Mouse (Mus musculus): Measurements from ENCODE around the gene Ces3b. TPM values are rescaled to one million over a fixed set of nuclear protein-coding genes. Genes with fewer than 3 reads are reported as not detected.
A peak's percentile ranks its signal among the peaks of the same experiment; 100 is the strongest.
"Not testable (repeated sequence)": the region's sequence is repeated elsewhere in the genome, so short reads cannot be mapped to it uniquely, and the experiment has no call there.

Ces3b gene
- polyA plus RNA-seq (2015; fragmentation: Nextera tagmentation; extraction: Ambion mirVana): 0.14 and 0.16 TPM in 2 replicates

DNA sequence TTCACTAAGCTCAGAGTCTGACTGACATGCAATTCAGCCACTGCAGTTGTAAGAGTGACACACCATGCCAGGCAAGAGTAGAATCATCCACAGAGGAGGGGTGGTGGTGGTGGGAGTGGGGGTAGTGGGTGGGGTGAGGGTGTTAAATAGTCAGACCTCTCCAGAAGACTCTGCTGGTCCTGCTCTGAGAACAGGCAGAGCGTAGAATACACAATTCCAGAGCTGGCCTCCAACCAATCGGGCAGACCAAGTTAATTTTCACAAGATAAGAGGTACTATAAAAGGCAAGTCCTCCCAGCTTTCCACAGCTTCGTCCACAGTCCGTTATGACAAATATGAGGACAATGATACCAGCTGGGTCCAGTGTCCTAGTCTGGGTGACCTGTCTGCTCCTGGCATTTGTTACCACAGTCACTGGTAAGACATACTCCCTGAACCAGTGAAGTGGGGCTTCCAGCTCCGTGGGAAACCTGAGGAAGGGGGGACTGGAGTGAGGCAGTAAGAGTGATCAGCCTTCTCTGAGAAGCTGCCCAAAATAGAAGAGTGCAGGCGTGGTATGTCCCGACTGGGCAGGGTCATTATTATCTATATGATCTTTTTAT lies at the start of gene Ces3b:
TSS of gene Ces3b (plus strand) at position 305 of the 602 bp plus-strand sequence.
- Histone ChIP-seq H3K4me2 (ENCODE audit: low read depth, low read length) (peak within 1 kb of the TSS; percentile 55), H3K9me3 (replicated peaks; ENCODE audit: control insufficient read depth, low read length) (no peaks in the 10 kb centered on the region), H3K27ac (ENCODE audit: low read length) (peak within 1 kb of the TSS; percentile 78), H3K36me3 (ENCODE audit: control insufficient read depth, insufficient read depth) (no peaks in the 10 kb centered on the region), H3K9ac (ENCODE audit: low read length) (peak within 1 kb of the TSS; percentile 25; the same call in 1 of the 2 replicates), H3K4me1 (ENCODE audit: control insufficient read depth, insufficient read depth, low read length) (peaks cover 6% of the 10 kb centered on the region), H3K27me3 (ENCODE audit: control insufficient read depth, insufficient read depth, low read length) (no peaks in the 10 kb centered on the region), H3K4me3 (ENCODE audit: low read length) (peak within 1 kb of the TSS; percentile 14; the same call in 1 of the 2 replicates)
- ATAC-seq (replicated peaks; ENCODE audit: extremely low read depth, insufficient read depth, low FRiP score): peak; percentile 84
- WGBS: 29% methylated on average over 7 of the region's 7 CpGs

DNA sequence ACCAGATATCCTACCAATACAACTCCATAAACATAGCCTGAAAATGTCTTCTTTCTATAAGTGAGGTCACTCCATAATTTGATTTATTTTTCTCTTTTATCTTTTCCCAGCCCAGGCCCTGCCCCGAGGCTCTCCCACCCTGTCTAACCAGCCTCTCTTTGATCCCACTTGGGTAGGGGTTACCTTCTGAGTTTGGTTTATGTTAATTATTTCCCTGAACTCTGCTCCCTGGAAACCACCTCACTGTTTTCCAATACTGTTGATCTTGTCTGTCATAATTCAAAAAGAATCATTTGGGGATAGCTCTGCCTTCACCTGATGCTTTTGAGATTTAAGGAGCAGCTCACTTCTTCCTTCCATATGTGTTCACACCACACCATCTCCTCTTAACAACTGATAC lies 40.0 kb upstream of the Ces3b start:
- H3K27ac ChIP-seq (ENCODE audit: low read length): no peak overlapping the region
- H3K4me1 ChIP-seq (ENCODE audit: control insufficient read depth, insufficient read depth, low read length): no peaks in the 10 kb centered on the region
- no peak for ATAC-seq (replicated peaks; ENCODE audit: extremely low read depth, insufficient read depth, low FRiP score)
- H3K27me3 ChIP-seq (ENCODE audit: control insufficient read depth, insufficient read depth, low read length): no peaks in the 10 kb centered on the region
- no peak overlapping the region for H3K4me3 ChIP-seq (ENCODE audit: low read length)
- 47% methylated on average over 1 of the region's 1 CpGs for WGBS
- H3K9me3 ChIP-seq (replicated peaks; ENCODE audit: control insufficient read depth, low read length): no peaks in the 10 kb centered on the region
- H3K36me3 ChIP-seq (ENCODE audit: control insufficient read depth, insufficient read depth): no peaks in the 10 kb centered on the region
- H3K4me2 ChIP-seq (ENCODE audit: low read depth, low read length): no peak overlapping the region
- H3K9ac ChIP-seq (ENCODE audit: low read length): no peak overlapping the region

DNA sequence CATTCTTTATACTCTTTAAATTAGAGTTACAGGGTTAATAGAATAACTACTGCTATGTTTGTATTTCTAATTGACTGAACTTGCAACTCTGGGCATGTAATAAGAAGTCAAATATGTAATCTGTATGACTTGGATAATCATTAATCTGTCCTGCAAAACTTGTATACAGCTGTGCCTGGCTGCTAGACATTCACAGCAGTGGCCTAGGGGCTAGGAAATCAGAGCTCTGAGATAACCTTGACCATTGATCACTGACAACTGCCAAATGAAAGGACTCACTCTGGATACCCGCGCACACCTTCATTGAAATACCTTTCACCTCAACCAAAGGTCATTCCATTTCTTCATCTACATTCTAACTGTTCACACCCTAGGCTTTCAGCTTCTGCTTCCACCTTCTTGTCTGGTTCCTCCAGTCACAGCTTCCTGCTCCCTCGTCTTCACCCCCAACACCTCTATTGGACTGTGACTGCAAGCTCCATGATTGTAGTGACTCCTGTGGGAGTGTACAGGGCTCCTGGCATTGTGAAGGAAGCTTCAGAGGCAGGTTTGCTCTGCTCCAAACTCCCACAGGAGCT lies 37.6 kb upstream of the Ces3b start:
- no peaks in the 10 kb centered on the region for H3K27me3 ChIP-seq (ENCODE audit: control insufficient read depth, insufficient read depth, low read length)
- H3K4me3 ChIP-seq (ENCODE audit: low read length): no peak overlapping the region
- no peak overlapping the region for H3K27ac ChIP-seq (ENCODE audit: low read length)
- no peaks in the 10 kb centered on the region for H3K36me3 ChIP-seq (ENCODE audit: control insufficient read depth, insufficient read depth)
- ATAC-seq (replicated peaks; ENCODE audit: extremely low read depth, insufficient read depth, low FRiP score): no peak
- no peaks in the 10 kb centered on the region for H3K4me1 ChIP-seq (ENCODE audit: control insufficient read depth, insufficient read depth, low read length)
- 75% methylated on average over 3 of the region's 3 CpGs for WGBS
- no peaks in the 10 kb centered on the region for H3K9me3 ChIP-seq (replicated peaks; ENCODE audit: control insufficient read depth, low read length)
- H3K4me2 ChIP-seq (ENCODE audit: low read depth, low read length): no peak overlapping the region
- no peak overlapping the region for H3K9ac ChIP-seq (ENCODE audit: low read length)

DNA sequence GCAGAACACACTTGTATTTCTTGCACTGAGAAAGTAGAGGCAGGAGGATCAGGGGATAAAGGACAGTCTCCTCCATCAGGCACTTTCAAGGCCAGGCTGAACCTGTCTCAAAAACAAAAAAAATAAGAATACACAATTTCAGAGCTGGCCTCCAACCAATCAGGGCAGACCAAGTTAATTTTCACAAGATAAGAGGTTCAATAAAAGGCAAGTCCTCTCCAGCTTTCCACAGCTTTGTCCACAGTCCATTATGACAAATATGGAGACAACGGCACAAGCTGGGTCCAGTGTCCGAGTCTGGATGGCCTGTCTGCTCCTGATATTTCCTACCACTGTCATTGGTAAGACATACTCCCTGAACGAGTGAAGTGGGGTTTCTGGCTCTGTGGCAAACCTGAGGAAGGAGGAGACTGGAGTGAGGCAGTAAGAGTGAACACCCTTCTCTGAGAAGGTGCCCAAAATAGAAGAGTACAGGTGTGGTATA lies 35.1 kb upstream of the Ces3b start, which contains the start of gene Ces3a:
TSS of gene Ces3a (plus strand) at position 231 of the 484 bp plus-strand sequence.
- no peaks in the 10 kb centered on the region for H3K27me3 ChIP-seq (ENCODE audit: control insufficient read depth, insufficient read depth, low read length)
- 62% methylated on average over 3 of the region's 3 CpGs for WGBS
- H3K4me2 ChIP-seq (ENCODE audit: low read depth, low read length): no peak within 1 kb of the TSS
- H3K4me1 ChIP-seq (ENCODE audit: control insufficient read depth, insufficient read depth, low read length): no peaks in the 10 kb centered on the region
- no peak for ATAC-seq (replicated peaks; ENCODE audit: extremely low read depth, insufficient read depth, low FRiP score)
- no peaks in the 10 kb centered on the region for H3K9me3 ChIP-seq (replicated peaks; ENCODE audit: control insufficient read depth, low read length)
- H3K4me3 ChIP-seq (ENCODE audit: low read length): no peak within 1 kb of the TSS
- H3K27ac ChIP-seq (ENCODE audit: low read length): no peak within 1 kb of the TSS
- H3K36me3 ChIP-seq (ENCODE audit: control insufficient read depth, insufficient read depth): no peaks in the 10 kb centered on the region
- no peak within 1 kb of the TSS for H3K9ac ChIP-seq (ENCODE audit: low read length)

DNA sequence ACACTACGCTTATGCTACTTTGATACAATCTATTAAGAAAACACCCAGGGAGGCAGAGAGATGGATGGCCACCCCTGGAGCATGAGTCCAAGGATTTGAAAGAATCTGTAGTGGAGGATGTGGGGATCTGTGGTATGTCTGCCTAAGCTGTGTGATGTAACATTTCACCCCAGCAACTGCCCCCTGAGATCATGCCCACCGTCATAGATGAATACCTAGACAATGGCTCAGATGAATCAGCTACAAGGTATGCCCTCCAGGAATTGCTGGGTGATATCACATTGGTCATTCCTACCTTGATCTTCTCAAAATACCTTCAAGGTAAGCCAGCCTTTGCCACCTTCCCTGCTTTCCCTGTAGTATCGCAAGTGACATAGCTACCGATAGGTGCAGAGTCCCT lies 27.3 kb upstream of the Ces3b start:
- H3K36me3 ChIP-seq (ENCODE audit: control insufficient read depth, insufficient read depth): no peaks in the 10 kb centered on the region
- no peaks in the 10 kb centered on the region for H3K27me3 ChIP-seq (ENCODE audit: control insufficient read depth, insufficient read depth, low read length)
- no peaks in the 10 kb centered on the region for H3K4me1 ChIP-seq (ENCODE audit: control insufficient read depth, insufficient read depth, low read length)
- no peak overlapping the region for H3K27ac ChIP-seq (ENCODE audit: low read length)
- ATAC-seq (replicated peaks; ENCODE audit: extremely low read depth, insufficient read depth, low FRiP score): no peak
- H3K4me3 ChIP-seq (ENCODE audit: low read length): no peak overlapping the region
- H3K9me3 ChIP-seq (replicated peaks; ENCODE audit: control insufficient read depth, low read length): no peaks in the 10 kb centered on the region
- no peak overlapping the region for H3K4me2 ChIP-seq (ENCODE audit: low read depth, low read length)
- H3K9ac ChIP-seq (ENCODE audit: low read length): no peak overlapping the region
- WGBS: 80% methylated on average over 4 of the region's 4 CpGs

DNA sequence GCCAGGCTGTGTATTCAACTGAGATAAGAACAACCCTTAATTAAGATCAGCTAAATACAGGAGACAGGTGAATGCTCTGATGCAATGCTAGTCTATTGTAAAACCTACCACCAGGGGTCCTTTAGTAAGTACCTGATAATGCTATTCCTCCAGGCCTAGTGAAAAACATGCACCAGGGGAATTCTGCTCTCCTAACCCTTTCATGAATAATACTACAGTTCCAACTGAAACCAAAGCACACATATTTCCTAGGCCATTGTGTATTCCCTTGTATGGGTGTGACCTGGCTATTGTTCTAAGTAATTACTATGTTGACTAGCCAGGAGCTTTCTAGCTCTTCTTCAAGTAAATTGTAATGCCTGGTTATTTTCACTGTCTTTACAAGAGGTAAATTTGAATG lies 23.5 kb upstream of the Ces3b start:
- no peak overlapping the region for H3K9ac ChIP-seq (ENCODE audit: low read length)
- H3K9me3 ChIP-seq (replicated peaks; ENCODE audit: control insufficient read depth, low read length): peaks cover 3% of the 10 kb centered on the region; the same call in 1 of the 2 replicates
- no peaks in the 10 kb centered on the region for H3K36me3 ChIP-seq (ENCODE audit: control insufficient read depth, insufficient read depth)
- H3K27me3 ChIP-seq (ENCODE audit: control insufficient read depth, insufficient read depth, low read length): no peaks in the 10 kb centered on the region
- no peak overlapping the region for H3K27ac ChIP-seq (ENCODE audit: low read length)
- H3K4me2 ChIP-seq (ENCODE audit: low read depth, low read length): no peak overlapping the region
- ATAC-seq (replicated peaks; ENCODE audit: extremely low read depth, insufficient read depth, low FRiP score): no peak
- H3K4me3 ChIP-seq (ENCODE audit: low read length): no peak overlapping the region
- no peaks in the 10 kb centered on the region for H3K4me1 ChIP-seq (ENCODE audit: control insufficient read depth, insufficient read depth, low read length)

DNA sequence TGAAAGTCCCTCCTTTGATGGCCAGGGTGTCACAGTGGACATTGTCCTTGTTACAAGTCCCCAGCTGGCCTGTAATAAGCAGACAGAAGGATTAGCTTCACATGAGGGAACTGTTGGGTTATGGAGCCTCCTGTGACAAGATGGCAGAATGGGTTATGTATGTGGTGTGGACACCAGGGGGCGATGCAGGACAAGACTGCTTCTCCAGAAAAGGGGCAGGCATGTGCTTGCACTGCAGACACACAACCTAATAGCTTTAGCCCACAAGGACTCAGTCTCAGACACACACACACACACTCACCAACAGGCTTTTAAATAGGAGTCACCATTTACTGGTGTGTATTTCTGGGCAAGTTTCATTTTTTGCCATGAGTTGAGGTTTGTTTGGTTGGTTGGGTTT lies 16.8 kb upstream of the Ces3b start:
- 4% methylated on average over 1 of the region's 1 CpGs for WGBS

DNA sequence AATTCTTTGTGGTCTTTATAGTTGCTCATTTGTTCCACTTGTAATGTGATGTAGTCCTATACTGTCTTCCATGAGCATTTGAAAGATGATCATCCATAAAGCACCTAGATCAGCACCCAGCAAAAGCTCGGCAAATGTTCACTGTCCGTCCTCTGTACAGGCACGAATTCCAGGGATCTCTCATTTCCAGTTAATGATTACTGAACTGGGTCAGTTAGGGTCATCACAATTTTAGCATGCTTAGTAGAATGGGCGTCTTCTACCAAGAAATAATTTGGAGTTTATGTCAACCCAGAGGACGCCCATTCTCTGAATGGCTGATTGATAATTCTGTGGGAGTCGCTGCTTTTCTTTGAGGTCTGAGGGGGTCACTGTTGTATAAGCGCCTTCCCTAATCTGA lies 15.6 kb upstream of the Ces3b start:
- not testable (repeated sequence) for H3K4me1 ChIP-seq (ENCODE audit: control insufficient read depth, insufficient read depth, low read length); H3K4me2 ChIP-seq (ENCODE audit: low read depth, low read length); H3K27me3 ChIP-seq (ENCODE audit: control insufficient read depth, insufficient read depth, low read length); H3K9me3 ChIP-seq (replicated peaks; ENCODE audit: control insufficient read depth, low read length); H3K9ac ChIP-seq (ENCODE audit: low read length); H3K27ac ChIP-seq (ENCODE audit: low read length); H3K36me3 ChIP-seq (ENCODE audit: control insufficient read depth, insufficient read depth); ATAC-seq (replicated peaks; ENCODE audit: extremely low read depth, insufficient read depth, low FRiP score); H3K4me3 ChIP-seq (ENCODE audit: low read length)
- WGBS: 68% methylated on average over 7 of the region's 7 CpGs

More for the DNA sequence above, 16.8 kb upstream of the Ces3b start:
- Histone ChIP-seq H3K4me2 (ENCODE audit: low read depth, low read length) (no peak overlapping the region), H3K4me3 (ENCODE audit: low read length) (no peak overlapping the region), H3K9me3 (replicated peaks; ENCODE audit: control insufficient read depth, low read length) (peaks cover 3% of the 10 kb centered on the region; the same call in 1 of the 2 replicates), H3K4me1 (ENCODE audit: control insufficient read depth, insufficient read depth, low read length) (no peaks in the 10 kb centered on the region), H3K27me3 (ENCODE audit: control insufficient read depth, insufficient read depth, low read length) (no peaks in the 10 kb centered on the region), H3K9ac (ENCODE audit: low read length) (no peak overlapping the region), H3K36me3 (ENCODE audit: control insufficient read depth, insufficient read depth) (no peaks in the 10 kb centered on the region), H3K27ac (ENCODE audit: low read length) (no peak overlapping the region)
- no peak for ATAC-seq (replicated peaks; ENCODE audit: extremely low read depth, insufficient read depth, low FRiP score)

DNA sequence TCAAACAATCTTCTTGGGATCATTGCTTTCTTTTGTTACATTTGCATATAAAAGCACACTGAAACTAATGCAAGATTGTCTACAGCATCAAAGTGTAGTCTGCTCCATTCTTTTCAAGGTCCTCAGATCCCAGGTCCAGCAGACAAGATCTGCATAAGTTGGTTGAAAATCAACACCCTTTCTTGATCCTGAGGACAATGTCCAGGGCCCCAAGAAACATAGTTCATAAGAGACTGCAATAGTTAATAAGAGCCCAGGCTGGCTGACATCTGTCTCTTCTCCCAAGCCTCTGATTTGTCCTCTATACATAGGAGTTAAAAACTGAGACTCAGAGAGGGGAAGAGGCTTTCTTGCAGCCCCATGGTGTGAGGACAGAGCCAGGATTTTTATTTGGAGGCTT lies 14.6 kb upstream of the Ces3b start:
- H3K4me2 ChIP-seq (ENCODE audit: low read depth, low read length): no peak overlapping the region
- no peak overlapping the region for H3K27ac ChIP-seq (ENCODE audit: low read length)
- H3K9ac ChIP-seq (ENCODE audit: low read length): no peak overlapping the region
- ATAC-seq (replicated peaks; ENCODE audit: extremely low read depth, insufficient read depth, low FRiP score): no peak
- H3K4me3 ChIP-seq (ENCODE audit: low read length): no peak overlapping the region
- no peaks in the 10 kb centered on the region for H3K27me3 ChIP-seq (ENCODE audit: control insufficient read depth, insufficient read depth, low read length)
- peaks cover 2% of the 10 kb centered on the region; the same call in 1 of the 2 replicates for H3K9me3 ChIP-seq (replicated peaks; ENCODE audit: control insufficient read depth, low read length)
- no peaks in the 10 kb centered on the region for H3K36me3 ChIP-seq (ENCODE audit: control insufficient read depth, insufficient read depth)
- H3K4me1 ChIP-seq (ENCODE audit: control insufficient read depth, insufficient read depth, low read length): no peaks in the 10 kb centered on the region
